Mouse (Mus musculus): ENCODE results near the gene Zfhx3. TPM values are rescaled to one million over a fixed set of nuclear protein-coding genes. Genes with fewer than 3 reads are reported as not detected.

Gene Zfhx3
- polyA plus RNA-seq, 2 experiments, result 14.4 to 26.1 TPM

GRCm38 (mm10) chr8:108866430-108866829 is 924.0 kb downstream of the Zfhx3 start:
- peaks cover 12% of the 10 kb centered on the region for H3K4me1 ChIP-seq (ENCODE audit: control insufficient read depth, insufficient read depth, low read length)
- no peak overlapping the region for H3K4me3 ChIP-seq (replicated peaks; ENCODE audit: low read length)
- 91% methylated on average over 7 of the region's 7 CpGs for WGBS
- no peak overlapping the region for H3K27ac ChIP-seq (replicated peaks; ENCODE audit: low read depth, low read length)
- no peak for DNase-seq (ENCODE audit: low spot score)
- peaks cover 12% of the 10 kb centered on the region; the same call in 1 of the 2 replicates for H3K36me3 ChIP-seq (ENCODE audit: control insufficient read depth, insufficient read depth, low read length)
- no peak for TF ChIP-seq POLR2A (IDR thresholded peaks at IDR 0.05; ENCODE audit: borderline replicate concordance, extremely low read depth, insufficient read depth, insufficient read length)
- no peak for ATAC-seq (ENCODE audit: low FRiP score, low read depth)
- no peak overlapping the region for H3K4me2 ChIP-seq (replicated peaks; ENCODE audit: low read depth, low read length, severe bottlenecking)
- H3K9ac ChIP-seq (ENCODE audit: low read depth, low read length, severe bottlenecking), result no peak overlapping the region
- H3K27me3 ChIP-seq (ENCODE audit: control insufficient read depth, insufficient read depth, low read length), result no peaks in the 10 kb centered on the region
- H3K9me3 ChIP-seq (ENCODE audit: control insufficient read depth, low read length), result no peaks in the 10 kb centered on the region

DNA sequence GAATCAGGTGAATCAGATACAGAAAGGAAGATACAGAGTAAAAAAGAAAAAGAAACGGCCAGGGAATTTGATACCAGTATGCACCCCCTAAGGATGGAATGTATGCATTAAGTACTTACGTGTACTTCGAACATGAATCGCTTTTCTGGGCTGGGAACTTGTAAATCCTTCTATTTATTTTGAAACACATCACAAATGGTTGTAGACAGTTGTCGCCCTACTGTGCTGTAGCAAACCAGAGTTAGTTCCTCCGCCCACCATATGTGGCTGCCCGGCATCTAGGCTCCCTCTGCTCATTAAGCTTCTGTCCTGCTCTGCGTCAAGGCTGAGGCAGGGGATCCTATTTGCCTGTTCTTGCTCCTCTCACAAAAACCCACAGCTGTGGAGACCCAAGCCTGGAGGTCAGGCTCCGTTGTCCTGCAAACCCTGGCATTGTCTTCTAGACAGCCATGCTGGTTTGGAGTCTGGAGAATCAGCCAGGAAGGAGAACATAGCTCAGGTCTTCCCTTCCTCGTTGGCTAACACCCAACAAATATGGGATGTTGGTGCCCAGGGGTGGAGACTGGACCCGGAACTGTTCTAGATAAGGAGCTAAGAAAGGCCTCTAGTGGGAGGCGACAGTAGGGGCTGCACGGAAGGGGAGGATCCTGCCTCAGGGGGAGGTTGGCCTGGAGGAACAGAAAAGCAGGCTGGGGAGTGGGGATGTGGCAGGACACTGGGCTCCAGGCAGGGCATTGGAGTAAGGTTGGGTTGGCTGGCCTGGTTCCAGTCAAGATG is 925.2 kb downstream of the Zfhx3 start:
- H3K27me3 ChIP-seq (ENCODE audit: control insufficient read depth, insufficient read depth, low read length), result no peaks in the 10 kb centered on the region
- no peak overlapping the region for H3K9ac ChIP-seq (ENCODE audit: low read depth, low read length, severe bottlenecking)
- 0 out of 2 replicates have a peak overlapping the region, but pooled peaks have one; percentile 19 for H3K27ac ChIP-seq (replicated peaks; ENCODE audit: low read depth, low read length)
- H3K4me3 ChIP-seq (replicated peaks; ENCODE audit: low read length), result no peak overlapping the region
- H3K4me2 ChIP-seq (replicated peaks; ENCODE audit: low read depth, low read length, severe bottlenecking), result no peak overlapping the region
- TF ChIP-seq POLR2A (IDR thresholded peaks at IDR 0.05; ENCODE audit: borderline replicate concordance, extremely low read depth, insufficient read depth, insufficient read length), result no peak
- peaks cover 14% of the 10 kb centered on the region; the same call in 1 of the 2 replicates for H3K36me3 ChIP-seq (ENCODE audit: control insufficient read depth, insufficient read depth, low read length)
- WGBS, result 73% methylated on average over 13 of the region's 13 CpGs
- ATAC-seq (ENCODE audit: low FRiP score, low read depth) (no peak), DNase-seq (ENCODE audit: low spot score) (no peak)
- no peaks in the 10 kb centered on the region for H3K9me3 ChIP-seq (ENCODE audit: control insufficient read depth, low read length)
- H3K4me1 ChIP-seq (ENCODE audit: control insufficient read depth, insufficient read depth, low read length), result peaks cover 12% of the 10 kb centered on the region

DNA sequence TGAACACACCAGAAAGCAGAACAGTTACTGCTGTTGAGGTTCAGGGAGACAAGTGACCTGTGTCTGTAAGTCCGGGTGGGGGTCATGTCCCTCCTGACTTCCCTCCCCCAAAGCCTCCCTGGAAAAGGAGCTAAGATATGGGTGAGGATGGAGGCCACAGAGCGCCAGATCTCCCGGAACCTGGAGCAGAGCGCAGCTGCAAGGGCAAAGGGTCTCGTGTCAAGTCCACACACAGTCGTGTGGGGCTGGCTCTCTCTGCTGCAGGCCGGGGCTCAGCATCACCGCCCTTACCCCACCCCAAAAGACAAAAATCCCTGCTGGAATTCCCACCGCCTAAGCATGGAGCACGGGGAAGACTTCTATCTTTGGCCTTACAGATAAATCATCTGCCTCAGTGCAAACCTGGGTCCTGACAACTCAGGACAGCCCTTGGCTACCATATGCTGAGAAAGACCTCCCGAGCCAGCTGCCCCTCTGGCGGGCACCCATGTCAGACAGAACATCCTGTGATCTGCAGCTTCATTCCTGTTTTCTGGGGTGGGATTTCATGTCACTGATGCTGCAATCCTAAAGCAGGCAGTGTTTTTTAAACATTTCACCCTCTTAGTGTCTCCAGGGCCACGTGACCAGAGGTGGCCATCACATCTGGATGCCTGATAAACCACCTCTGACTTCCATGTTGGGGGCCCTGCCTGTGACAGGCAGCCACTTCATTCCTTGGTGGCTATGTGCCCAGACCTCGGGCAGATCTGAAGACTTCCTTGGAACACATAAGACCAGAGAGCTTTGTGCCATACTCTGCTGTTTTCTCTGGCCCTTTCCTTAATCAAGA is 926.0 kb downstream of the Zfhx3 start:
- no peaks in the 10 kb centered on the region for H3K9me3 ChIP-seq (ENCODE audit: control insufficient read depth, low read length)
- H3K4me2 ChIP-seq (replicated peaks; ENCODE audit: low read depth, low read length, severe bottlenecking), result no peak overlapping the region
- H3K4me1 ChIP-seq (ENCODE audit: control insufficient read depth, insufficient read depth, low read length), result peaks cover 12% of the 10 kb centered on the region
- DNase-seq (ENCODE audit: low spot score) (no peak), ATAC-seq (ENCODE audit: low FRiP score, low read depth) (no peak)
- no peaks in the 10 kb centered on the region for H3K27me3 ChIP-seq (ENCODE audit: control insufficient read depth, insufficient read depth, low read length)
- TF ChIP-seq POLR2A (IDR thresholded peaks at IDR 0.05; ENCODE audit: borderline replicate concordance, extremely low read depth, insufficient read depth, insufficient read length), result no peak
- 0 out of 2 replicates have a peak overlapping the region, but pooled peaks have one; percentile 52 for H3K27ac ChIP-seq (replicated peaks; ENCODE audit: low read depth, low read length)
- WGBS, result 76% methylated on average over 14 of the region's 14 CpGs
- H3K36me3 ChIP-seq (ENCODE audit: control insufficient read depth, insufficient read depth, low read length), result peaks cover 12% of the 10 kb centered on the region
- H3K9ac ChIP-seq (ENCODE audit: low read depth, low read length, severe bottlenecking), result no peak overlapping the region
- H3K4me3 ChIP-seq (replicated peaks; ENCODE audit: low read length), result no peak overlapping the region

DNA sequence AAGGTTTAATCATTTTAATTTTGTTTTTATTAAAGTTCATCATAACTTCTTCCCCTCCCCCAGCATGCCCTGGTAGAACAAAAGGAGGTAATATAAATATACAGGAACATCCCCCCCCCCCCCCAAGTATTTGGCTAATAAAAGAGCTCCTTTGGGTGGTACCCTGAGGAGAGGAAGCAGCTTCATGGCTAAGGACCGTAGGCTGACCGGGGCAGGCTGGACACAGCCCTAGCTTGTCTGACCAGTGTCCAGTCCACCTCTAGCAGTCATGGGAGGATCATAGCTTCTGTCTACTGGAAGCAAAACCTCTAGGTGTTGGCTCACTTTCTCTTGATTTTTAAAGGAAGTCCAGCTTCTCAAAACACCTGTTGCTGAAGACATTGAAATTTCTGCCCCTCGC is 927.0 kb downstream of the Zfhx3 start:
- no peak overlapping the region for H3K9ac ChIP-seq (ENCODE audit: low read depth, low read length, severe bottlenecking)
- no peak for ATAC-seq (ENCODE audit: low FRiP score, low read depth)
- 73% methylated on average over 3 of the region's 3 CpGs for WGBS
- H3K27me3 ChIP-seq (ENCODE audit: control insufficient read depth, insufficient read depth, low read length), result no peaks in the 10 kb centered on the region
- DNase-seq (ENCODE audit: low spot score), result no peak
- TF ChIP-seq POLR2A (IDR thresholded peaks at IDR 0.05; ENCODE audit: borderline replicate concordance, extremely low read depth, insufficient read depth, insufficient read length), result no peak
- peaks cover 17% of the 10 kb centered on the region; the same call in 1 of the 2 replicates for H3K36me3 ChIP-seq (ENCODE audit: control insufficient read depth, insufficient read depth, low read length)
- H3K4me2 ChIP-seq (replicated peaks; ENCODE audit: low read depth, low read length, severe bottlenecking), result no peak overlapping the region
- H3K4me1 ChIP-seq (ENCODE audit: control insufficient read depth, insufficient read depth, low read length), result peaks cover 12% of the 10 kb centered on the region
- H3K9me3 ChIP-seq (ENCODE audit: control insufficient read depth, low read length), result no peaks in the 10 kb centered on the region
- no peak overlapping the region for H3K4me3 ChIP-seq (replicated peaks; ENCODE audit: low read length)
- H3K27ac ChIP-seq (replicated peaks; ENCODE audit: low read depth, low read length), result no peak overlapping the region

DNA sequence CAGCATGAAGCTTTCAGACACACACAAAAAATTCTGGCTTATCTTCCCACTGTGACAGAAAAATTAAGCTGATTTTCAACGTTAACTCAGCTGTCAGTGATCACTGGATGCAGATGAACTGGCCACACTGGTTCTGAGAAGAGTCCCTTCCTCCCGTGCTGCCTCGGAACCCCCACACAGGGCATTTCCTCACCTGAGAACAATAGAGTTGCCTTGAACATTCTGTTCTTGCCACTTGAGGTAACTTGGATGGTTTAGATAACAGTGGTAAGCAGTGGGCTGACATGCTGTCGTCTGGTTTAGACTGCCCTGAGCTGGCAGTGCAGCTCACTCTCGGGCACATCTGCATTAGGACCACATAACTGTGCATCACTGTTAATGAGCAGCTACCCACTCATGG is 927.5 kb downstream of the Zfhx3 start:
- TF ChIP-seq POLR2A (IDR thresholded peaks at IDR 0.05; ENCODE audit: borderline replicate concordance, extremely low read depth, insufficient read depth, insufficient read length), result no peak
- Histone ChIP-seq H3K9me3 (ENCODE audit: control insufficient read depth, low read length) (no peaks in the 10 kb centered on the region), H3K9ac (ENCODE audit: low read depth, low read length, severe bottlenecking) (no peak overlapping the region), H3K36me3 (ENCODE audit: control insufficient read depth, insufficient read depth, low read length) (peaks cover 21% of the 10 kb centered on the region; the same call in 1 of the 2 replicates), H3K4me2 (replicated peaks; ENCODE audit: low read depth, low read length, severe bottlenecking) (no peak overlapping the region), H3K27ac (replicated peaks; ENCODE audit: low read depth, low read length) (no peak overlapping the region), H3K4me3 (replicated peaks; ENCODE audit: low read length) (no peak overlapping the region), H3K27me3 (ENCODE audit: control insufficient read depth, insufficient read depth, low read length) (no peaks in the 10 kb centered on the region), H3K4me1 (ENCODE audit: control insufficient read depth, insufficient read depth, low read length) (peaks cover 12% of the 10 kb centered on the region)
- ATAC-seq (ENCODE audit: low FRiP score, low read depth) (no peak), DNase-seq (ENCODE audit: low spot score) (no peak)
- WGBS, result 80% methylated on average over 5 of the region's 5 CpGs
